Mouse (Mus musculus) gastrocnemius, postnatal 36 days (tissue): Measurements from ENCODE around the gene Zbtb21. TPM values are rescaled to one million over a fixed set of nuclear protein-coding genes. Genes with fewer than 3 reads are reported as not detected.
A peak's percentile ranks its signal among the peaks of the same experiment; 100 is the strongest.
"Not testable (repeated sequence)": the region's sequence is repeated elsewhere in the genome, so short reads cannot be mapped to it uniquely, and the experiment has no call there.

Experiments used
- DNase-seq, 2 experiments: peaks; one replicate each; pipeline ENCODE4 v3.0.0; 2022
- intact Hi-C: fragments of 180-260 bp; cut with DNase I; formaldehyde crosslinking; loops from one replicate; pipeline ENCODE4 v1.15.1; 2025
- total RNA-seq, 2 experiments: library from RNA; stranded (reverse); gene quantifications; 2 replicates each; pipeline ENCODE4 v1.2.3; 2021

Gene Zbtb21
- total RNA-seq, 2 experiments from 2014 or later = 5.6 to 6.4 TPM

- intact Hi-C loops = no loop called here
- DNase-seq = no peak
These were observed 12.4 kb downstream of the Zbtb21 start for GRCm38 (mm10) chr16:97950061-97950460.

GRCm38 (mm10) chr16:97948836-97949235 lies 13.6 kb downstream of the Zbtb21 start:
- DNase-seq = no peak
- intact Hi-C loops = no loop called here

- intact Hi-C loops = not testable (repeated sequence)
These were observed 15.4 kb downstream of the Zbtb21 start for GRCm38 (mm10) chr16:97946993-97947392.

GRCm38 (mm10) chr16:97941844-97942243 lies 20.6 kb downstream of the Zbtb21 start:
- intact Hi-C loops = no loop called here
- no peak for DNase-seq

More at GRCm38 (mm10) chr16:97946993-97947392, 15.4 kb downstream of the Zbtb21 start:
- not testable (repeated sequence) for DNase-seq

GRCm38 (mm10) chr16:97940471-97940973 lies 21.9 kb downstream of the Zbtb21 start:
- DNase-seq = no peak
- intact Hi-C loops = no loop called here

GRCm38 (mm10) chr16:97935815-97936214 lies 26.6 kb downstream of the Zbtb21 start:
- intact Hi-C loops = no loop called here
- DNase-seq = no peak

- intact Hi-C loops = no loop called here
- peak in 1 of 2 experiments; percentile 28 for DNase-seq
These were observed 32.2 kb downstream of the Zbtb21 start for GRCm38 (mm10) chr16:97930231-97930630.

- intact Hi-C loops = no loop called here
- DNase-seq = peak in 1 of 2 experiments; percentile 18
These were observed 32.9 kb downstream of the Zbtb21 start for GRCm38 (mm10) chr16:97929520-97929919.

- intact Hi-C loops = no loop called here
- DNase-seq = no peak
These were observed 35.0 kb downstream of the Zbtb21 start for GRCm38 (mm10) chr16:97927331-97927938.

- intact Hi-C loops = no loop called here
These were observed 36.0 kb downstream of the Zbtb21 start for GRCm38 (mm10) chr16:97926381-97926780.

GRCm38 (mm10) chr16:97925760-97926159 lies 36.7 kb downstream of the Zbtb21 start:
- intact Hi-C loops = no loop called here
- DNase-seq = no peak

More at GRCm38 (mm10) chr16:97926381-97926780, 36.0 kb downstream of the Zbtb21 start:
- DNase-seq = no peak

GRCm38 (mm10) chr16:97923700-97924099 lies 38.7 kb downstream of the Zbtb21 start:
- DNase-seq = no peak
- intact Hi-C loops = loop anchor here (5.0 kb wide), 1 partner anchor 71 kb away; the partner anchor contains the start of gene Prdm15

- DNase-seq = no peak
- intact Hi-C loops = loop anchor here (1.0 to 5.0 kb wide), 2 partner anchors 40 to 70 kb away; partner anchors contain the start of genes C2cd2, Prdm15 and Zbtb21
These were observed 39.7 kb downstream of the Zbtb21 start for GRCm38 (mm10) chr16:97922779-97923126.

GRCm38 (mm10) chr16:97921961-97922778 lies 40.3 kb downstream of the Zbtb21 start:
- intact Hi-C loops = loop anchor here (1.0 to 5.0 kb wide), 2 partner anchors 40 to 70 kb away; partner anchors contain the start of genes C2cd2, Prdm15 and Zbtb21
- DNase-seq = peak; percentile 85

GRCm38 (mm10) chr16:97920621-97921020 lies 41.8 kb downstream of the Zbtb21 start:
- DNase-seq = peak in 1 of 2 experiments; percentile 47
- intact Hi-C loops = loop anchor here (5.0 kb wide), 1 partner anchor 68 kb away; the partner anchor contains the start of gene Prdm15

GRCm38 (mm10) chr16:97919793-97920192 lies 42.6 kb downstream of the Zbtb21 start:
- DNase-seq = no peak
- intact Hi-C loops = loop anchor here (5.0 kb wide), 1 partner anchor 67 kb away; the partner anchor contains the start of gene Prdm15

GRCm38 (mm10) chr16:97912873-97913272 lies 49.5 kb downstream of the Zbtb21 start:
- DNase-seq = no peak
- intact Hi-C loops = no loop called here

GRCm38 (mm10) chr16:97909356-97909755 lies 53.1 kb downstream of the Zbtb21 start:
- intact Hi-C loops = no loop called here
- DNase-seq = no peak

GRCm38 (mm10) chr16:97907496-97907895 lies 54.9 kb downstream of the Zbtb21 start:
- intact Hi-C loops = no loop called here
- DNase-seq = no peak

- intact Hi-C loops = no loop called here
- DNase-seq = no peak
These were observed 56.1 kb downstream of the Zbtb21 start for GRCm38 (mm10) chr16:97906337-97906736.

GRCm38 (mm10) chr16:97905449-97905991 lies 56.9 kb downstream of the Zbtb21 start:
- DNase-seq = no peak
- intact Hi-C loops = no loop called here
